Mouse (Mus musculus) liver, embryonic 13.5 days (tissue): Measurements from ENCODE around the gene Cnppd1. TPM values are rescaled to one million over a fixed set of nuclear protein-coding genes. Genes with fewer than 3 reads are reported as not detected.

Experiments
- ATAC-seq: fragments of 200-750 bp; cut with Nextera tagmentation; 2 replicates; pipeline ENCODE4 v1.8.0; 2017; ENCODE audit warnings: low read depth, mild to moderate bottlenecking, moderate number of reproducible peaks, moderate library complexity
- DNase-seq: peaks from one replicate; pipeline ENCODE4 v3.0.0; 2022
- H3K27ac ChIP-seq: fragments of 300-500 bp; sonication (generic); 2 replicates; pipeline ENCODE4 v1.5.1; 2015; ENCODE audit warnings: moderate library complexity, mild to moderate bottlenecking, inconsistent platforms
- H3K27me3 ChIP-seq: fragments of 300-500 bp; sonication (generic); 2 replicates; pipeline ENCODE4 v1.6.1; 2015; ENCODE audit warnings: mild to moderate bottlenecking, inconsistent platforms
- H3K36me3 ChIP-seq: fragments of 300-500 bp; sonication (generic); 2 replicates; pipeline ENCODE4 v1.6.1; 2015; ENCODE audit warnings: mild to moderate bottlenecking, inconsistent platforms
- H3K4me1 ChIP-seq: fragments of 300-500 bp; sonication (generic); replicated peaks from 2 replicates; pipeline ENCODE4 v1.6.1; 2015; ENCODE audit warnings: inconsistent platforms
- H3K4me2 ChIP-seq: fragments of 300-500 bp; sonication (generic); 2 replicates; pipeline ENCODE4 v1.6.1; 2015; ENCODE audit warnings: inconsistent platforms, mild to moderate bottlenecking, moderate library complexity
- H3K4me3 ChIP-seq: fragments of 300-500 bp; sonication (generic); replicated peaks from 2 replicates; pipeline ENCODE4 v1.5.1; 2015; ENCODE audit warnings: mild to moderate bottlenecking, inconsistent platforms
- H3K9ac ChIP-seq: fragments of 300-500 bp; sonication (generic); 2 replicates; pipeline ENCODE4 v1.6.1; 2015; ENCODE audit warnings: mild to moderate bottlenecking, inconsistent platforms
- H3K9me3 ChIP-seq: fragments of 300-500 bp; sonication (generic); replicated peaks from 2 replicates; pipeline ENCODE4 v1.6.1; 2016; ENCODE audit warnings: inconsistent platforms
- WGBS: fragments of 180-500 bp; shearing (Covaris S2); methylation state at CpG from one replicate; pipeline ENCODE4 v1.1.7; 2015; ENCODE audit not compliant: insufficient replicate concordance; 5-methylcytosine and 5-hydroxymethylcytosine counted together
- polyA plus RNA-seq: library from polyadenylated mRNA; unstranded; fragments of >200 nt; fragmentation: Nextera tagmentation; extraction: Ambion mirVana; gene quantifications from 2 replicates; pipeline ENCODE4 v1.2.1, GENCODE M21; 2015

The Cnppd1 gene
- 45.7 and 46.9 TPM in 2 replicates for polyA plus RNA-seq

GRCm38 (mm10) chr1:75142301-75143261 is at the start of gene Cnppd1, which contains the start of gene Retreg2:
Gene Cnppd1, minus strand, starts transcription at chr1:75142711.
Gene Retreg2, plus strand, starts transcription at chr1:75142778.
- H3K4me3 ChIP-seq = peak within 1 kb of the TSS; percentile 95
- H3K27ac ChIP-seq = peak within 1 kb of the TSS; percentile 100
- peak within 1 kb of the TSS; percentile 99 for H3K9ac ChIP-seq
- H3K4me2 ChIP-seq = peak within 1 kb of the TSS; percentile 93
- DNase-seq (peak; percentile 96), ATAC-seq (peak; percentile 73)
- H3K36me3 ChIP-seq = peaks cover 62% of the 10 kb centered on the region
- no peaks in the 10 kb centered on the region for H3K27me3 ChIP-seq
- peaks cover 80% of the 10 kb centered on the region for H3K4me1 ChIP-seq
- WGBS = under 1% methylated on average over 91 of the region's 91 CpGs
- no peaks in the 10 kb centered on the region for H3K9me3 ChIP-seq

- peak within 1 kb of the TSS; percentile 94 for H3K4me2 ChIP-seq
- H3K4me1 ChIP-seq = peaks cover 51% of the 10 kb centered on the region
- peak within 1 kb of the TSS; percentile 97 for H3K9ac ChIP-seq
- H3K27ac ChIP-seq = peak within 1 kb of the TSS; percentile 97
- H3K36me3 ChIP-seq = peaks cover 55% of the 10 kb centered on the region
- 1% methylated on average over 56 of the region's 56 CpGs for WGBS
- no peaks in the 10 kb centered on the region for H3K27me3 ChIP-seq
- H3K9me3 ChIP-seq = no peaks in the 10 kb centered on the region
- ATAC-seq = peak; percentile 98
- H3K4me3 ChIP-seq = peak within 1 kb of the TSS; percentile 87
- peak; percentile 98 for DNase-seq
Measured at GRCm38 (mm10) chr1:75191622-75192402, 49.3 kb upstream of the Cnppd1 start, which contains the start of the genes Ankzf1 and Atg9a. Gene Ankzf1, plus strand, starts transcription at chr1:75192151. Gene Atg9a, minus strand, starts transcription at chr1:75192196.

GRCm38 (mm10) chr1:75191258-75191621 is 48.7 kb upstream of the Cnppd1 start:
- peak overlapping the region; percentile 97 for H3K9ac ChIP-seq
- peak overlapping the region; percentile 97 for H3K27ac ChIP-seq
- H3K4me1 ChIP-seq = peaks cover 51% of the 10 kb centered on the region
- peak overlapping the region; percentile 88 for H3K4me2 ChIP-seq
- H3K4me3 ChIP-seq = peak overlapping the region; percentile 87
- 43% methylated on average over 5 of the region's 5 CpGs for WGBS
- no peak for DNase-seq
- no peak; the same call in 1 of the 2 replicates for ATAC-seq
- peaks cover 55% of the 10 kb centered on the region for H3K36me3 ChIP-seq
- no peaks in the 10 kb centered on the region for H3K27me3 ChIP-seq
- H3K9me3 ChIP-seq = no peaks in the 10 kb centered on the region

GRCm38 (mm10) chr1:75190577-75190976 is 48.1 kb upstream of the Cnppd1 start:
- H3K36me3 ChIP-seq = peaks cover 55% of the 10 kb centered on the region
- H3K9me3 ChIP-seq = no peaks in the 10 kb centered on the region
- 38% methylated on average over 2 of the region's 2 CpGs for WGBS
- no peaks in the 10 kb centered on the region for H3K27me3 ChIP-seq
- peak overlapping the region; percentile 97 for H3K27ac ChIP-seq
- DNase-seq (peak; percentile 34), ATAC-seq (no peak)
- peak overlapping the region; percentile 87 for H3K4me3 ChIP-seq
- peak overlapping the region; percentile 88 for H3K4me2 ChIP-seq
- peak overlapping the region; percentile 97 for H3K9ac ChIP-seq
- H3K4me1 ChIP-seq = peaks cover 51% of the 10 kb centered on the region

GRCm38 (mm10) chr1:75187914-75188483 is 45.5 kb upstream of the Cnppd1 start:
- H3K4me1 ChIP-seq = peaks cover 42% of the 10 kb centered on the region
- no peaks in the 10 kb centered on the region for H3K9me3 ChIP-seq
- no peak overlapping the region for H3K4me2 ChIP-seq
- peaks cover 72% of the 10 kb centered on the region for H3K36me3 ChIP-seq
- H3K27ac ChIP-seq = peak overlapping the region; percentile 30; the same call in 1 of the 2 replicates
- 27% methylated on average over 2 of the region's 2 CpGs for WGBS
- no peaks in the 10 kb centered on the region for H3K27me3 ChIP-seq
- ATAC-seq (no peak), DNase-seq (no peak)
- no peak overlapping the region for H3K9ac ChIP-seq
- no peak overlapping the region for H3K4me3 ChIP-seq

- no peak overlapping the region for H3K4me3 ChIP-seq
- H3K4me1 ChIP-seq = peaks cover 40% of the 10 kb centered on the region
- H3K27ac ChIP-seq = no peak overlapping the region
- ATAC-seq = no peak
- H3K9ac ChIP-seq = no peak overlapping the region
- H3K9me3 ChIP-seq = 0 out of 2 replicates have a peak, but pooled peaks cover 4% of the 10 kb centered on the region
- H3K4me2 ChIP-seq = no peak overlapping the region
- no peaks in the 10 kb centered on the region for H3K27me3 ChIP-seq
- H3K36me3 ChIP-seq = peaks cover 81% of the 10 kb centered on the region
- no peak for DNase-seq
Measured at GRCm38 (mm10) chr1:75187126-75187525, 44.6 kb upstream of the Cnppd1 start.

GRCm38 (mm10) chr1:75185495-75185894 is 43.0 kb upstream of the Cnppd1 start:
- Histone ChIP-seq H3K4me3 (no peak overlapping the region), H3K4me1 (peaks cover 46% of the 10 kb centered on the region), H3K4me2 (no peak overlapping the region), H3K27me3 (no peaks in the 10 kb centered on the region), H3K9ac (no peak overlapping the region), H3K9me3 (0 out of 2 replicates have a peak, but pooled peaks cover 4% of the 10 kb centered on the region), H3K27ac (no peak overlapping the region), H3K36me3 (peaks cover 94% of the 10 kb centered on the region)
- ATAC-seq = no peak
- WGBS = 86% methylated on average over 11 of the region's 11 CpGs
- DNase-seq = no peak

GRCm38 (mm10) chr1:75182160-75182559 is 39.6 kb upstream of the Cnppd1 start:
- Histone ChIP-seq H3K4me1 (peaks cover 40% of the 10 kb centered on the region), H3K9me3 (0 out of 2 replicates have a peak, but pooled peaks cover 4% of the 10 kb centered on the region), H3K36me3 (peaks cover 76% of the 10 kb centered on the region), H3K27ac (peak overlapping the region; percentile 100; the same call in 1 of the 2 replicates), H3K27me3 (no peaks in the 10 kb centered on the region), H3K4me2 (no peak overlapping the region), H3K4me3 (no peak overlapping the region), H3K9ac (no peak overlapping the region)
- no peak for ATAC-seq
- 68% methylated on average over 4 of the region's 4 CpGs for WGBS
- DNase-seq = no peak

GRCm38 (mm10) chr1:75181377-75181870 is 38.9 kb upstream of the Cnppd1 start:
- Histone ChIP-seq H3K9ac (peak overlapping the region; percentile 99; the same call in 1 of the 2 replicates), H3K4me2 (peak overlapping the region; percentile 96; the same call in 1 of the 2 replicates), H3K4me1 (peaks cover 48% of the 10 kb centered on the region), H3K27ac (peak overlapping the region; percentile 100), H3K36me3 (peaks cover 76% of the 10 kb centered on the region), H3K4me3 (no peak overlapping the region), H3K27me3 (no peaks in the 10 kb centered on the region), H3K9me3 (0 out of 2 replicates have a peak, but pooled peaks cover 4% of the 10 kb centered on the region)
- ATAC-seq (no peak), DNase-seq (no peak)
- WGBS = 83% methylated on average over 4 of the region's 4 CpGs

- Histone ChIP-seq H3K36me3 (peaks cover 76% of the 10 kb centered on the region), H3K9ac (peak overlapping the region; percentile 99), H3K4me2 (peak overlapping the region; percentile 96), H3K9me3 (0 out of 2 replicates have a peak, but pooled peaks cover 4% of the 10 kb centered on the region), H3K27ac (peak overlapping the region; percentile 100), H3K4me1 (peaks cover 55% of the 10 kb centered on the region), H3K27me3 (no peaks in the 10 kb centered on the region), H3K4me3 (peak overlapping the region; percentile 95)
- DNase-seq (no peak), ATAC-seq (0 out of 2 replicates have a peak, but pooled peaks have one; percentile 10)
- WGBS = 36% methylated on average over 7 of the region's 7 CpGs
Measured at GRCm38 (mm10) chr1:75180741-75181140, 38.2 kb upstream of the Cnppd1 start.
